Mouse (Mus musculus) gastrocnemius, postnatal 14 days (tissue): ENCODE results near the gene Wdfy1. TPM values are rescaled to one million over a fixed set of nuclear protein-coding genes. Genes with fewer than 3 reads are reported as not detected.

Source experiments
- DNase-seq: peaks from one replicate; pipeline ENCODE4 v3.0.0; 2021; ENCODE audit warnings: mixed read lengths
- intact Hi-C: fragments of 180-260 bp; cut with DNase I; formaldehyde crosslinking; loops from one replicate; pipeline ENCODE4 v1.15.1; 2025; ENCODE audit warnings: low total_unique reads
- total RNA-seq, 2 experiments: library from RNA; stranded (reverse); gene quantifications; 2 replicates each; pipeline ENCODE4 v1.2.3; 2021

Wdfy1 gene
- total RNA-seq, 2 experiments from 2014 or later: 10.5 to 13.5 TPM

- intact Hi-C loops: no loop called here
- DNase-seq: no peak
These were observed 100.2 kb downstream of the Wdfy1 start for GRCm38 (mm10) chr1:79675716-79676115.

DNA sequence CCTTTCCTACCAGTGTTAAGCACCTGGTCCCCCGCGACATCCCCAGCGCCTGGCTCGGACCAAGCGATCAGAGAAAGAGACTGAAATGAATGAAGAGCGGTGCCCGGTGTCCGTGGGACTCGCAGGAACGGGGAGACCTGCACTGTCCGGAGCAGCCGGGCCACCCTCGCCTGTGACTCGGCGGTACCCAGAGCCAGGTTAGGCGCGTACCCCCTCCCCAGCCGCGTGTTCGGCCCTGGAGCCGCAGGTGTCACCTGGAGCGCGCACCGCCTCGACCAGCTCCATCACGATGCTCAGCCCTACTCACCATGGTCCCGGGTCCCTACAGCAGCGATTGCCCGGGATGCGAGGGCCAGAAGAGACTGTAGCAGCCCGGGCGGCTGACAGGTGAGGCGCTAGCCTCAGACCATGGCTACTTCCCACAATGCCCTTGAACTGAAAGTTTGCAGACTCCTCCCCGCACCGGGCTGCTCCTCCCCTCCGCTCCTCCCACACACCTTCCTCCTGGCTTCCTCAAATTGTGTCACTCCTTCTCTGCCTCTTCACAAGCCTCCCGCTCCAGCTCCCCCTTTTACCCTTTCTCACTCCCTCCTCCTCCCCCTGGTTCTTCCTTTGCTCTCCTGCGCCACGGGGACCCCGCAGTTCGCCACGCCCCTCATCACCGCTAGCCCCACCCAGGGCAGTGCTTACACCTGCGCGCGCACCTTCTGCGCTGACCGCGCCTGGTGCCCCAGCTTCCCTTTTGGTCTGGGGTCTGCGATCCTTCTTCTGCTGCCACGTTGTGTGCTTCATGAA is 104.2 kb downstream of the Wdfy1 start, which contains the start of gene Ap1s3:
TSS of gene Ap1s3 (minus strand) at position 430 of the 795 bp plus-strand sequence.
- intact Hi-C loops: no loop called here
- DNase-seq: no peak

- DNase-seq: no peak
- intact Hi-C loops: no loop called here
These were observed 104.8 kb downstream of the Wdfy1 start for GRCm38 (mm10) chr1:79671196-79671542.

- no peak for DNase-seq
- intact Hi-C loops: no loop called here
These were observed 106.4 kb downstream of the Wdfy1 start for GRCm38 (mm10) chr1:79669419-79669974.

DNA sequence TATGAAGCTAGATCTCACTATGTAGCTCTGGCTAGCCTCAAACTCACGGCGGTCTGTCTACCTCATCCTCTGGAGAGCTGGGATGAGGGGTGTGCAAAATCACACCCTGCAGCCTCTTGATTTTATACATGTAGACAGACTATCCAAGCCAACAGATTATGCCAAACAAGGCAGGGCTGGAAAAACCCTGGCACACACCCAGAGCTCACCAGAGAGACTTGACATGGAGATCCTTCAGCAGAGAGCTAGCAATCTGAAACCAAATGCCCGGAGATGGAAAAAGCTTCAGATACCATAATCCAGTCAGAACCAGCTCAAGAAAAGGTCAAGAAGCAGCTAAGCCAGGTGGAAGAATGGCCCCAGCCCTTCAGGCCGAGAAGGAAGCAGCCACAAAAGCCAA is 111.0 kb downstream of the Wdfy1 start:
- no peak for DNase-seq
- intact Hi-C loops: no loop called here

GRCm38 (mm10) chr1:79659598-79659997 is 116.3 kb downstream of the Wdfy1 start:
- intact Hi-C loops: no loop called here
- no peak for DNase-seq

GRCm38 (mm10) chr1:79657411-79657810 is 118.5 kb downstream of the Wdfy1 start:
- intact Hi-C loops: no loop called here
- no peak for DNase-seq

DNA sequence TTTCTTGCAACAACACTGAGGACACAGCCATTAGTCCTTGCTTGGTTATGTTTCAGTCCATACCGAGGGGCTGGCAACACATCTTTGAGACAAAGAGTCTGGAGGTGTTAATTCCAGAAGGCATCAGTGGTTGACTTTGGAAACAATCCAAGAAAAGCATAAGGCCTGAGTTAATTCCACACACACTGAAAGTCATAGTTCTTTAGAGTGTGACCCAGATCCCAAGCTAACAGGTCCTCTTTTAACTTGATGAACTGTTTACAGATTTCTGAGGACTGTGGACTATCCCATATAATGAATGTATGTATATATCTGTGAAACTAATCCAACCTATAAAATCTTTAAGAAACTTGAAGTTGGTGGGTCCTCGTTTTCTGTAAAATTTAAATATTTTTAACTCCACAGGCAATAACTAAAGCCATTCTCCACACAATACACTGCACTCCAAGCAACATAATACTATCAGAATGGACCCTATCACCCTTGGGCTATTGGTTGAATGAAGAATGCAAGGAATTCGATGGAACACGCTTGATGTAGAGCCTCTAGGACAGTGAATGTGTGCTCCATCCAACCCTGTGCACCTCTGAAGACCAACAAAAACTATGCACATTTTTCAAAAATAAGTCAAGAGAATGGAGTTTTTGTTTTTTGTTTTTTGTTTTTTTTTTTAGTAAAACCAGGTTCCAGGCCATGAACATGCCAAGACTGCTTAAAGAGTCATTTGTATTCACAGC is 120.0 kb downstream of the Wdfy1 start:
- DNase-seq: no peak
- intact Hi-C loops: no loop called here

DNA sequence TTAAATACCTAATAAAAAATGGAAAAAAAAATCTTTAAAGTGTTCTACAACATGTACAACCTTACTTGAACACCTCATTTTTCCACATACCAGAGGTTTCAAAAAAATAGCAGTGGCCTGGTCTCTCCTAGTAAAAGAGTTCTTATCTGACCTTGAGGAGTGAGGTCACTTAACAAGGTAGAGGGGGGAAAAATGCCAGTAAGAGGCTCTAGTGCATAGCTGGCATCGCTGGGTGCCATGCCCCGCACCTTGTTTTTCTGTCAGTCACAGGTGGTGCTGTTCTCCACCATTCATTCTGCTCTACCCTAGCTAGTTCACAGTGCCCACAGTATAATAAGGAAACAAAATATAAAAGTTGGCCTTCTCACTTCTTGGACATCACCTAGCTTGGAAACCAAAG is 121.0 kb downstream of the Wdfy1 start:
- intact Hi-C loops: no loop called here
- no peak for DNase-seq

Other genes with a start within 250 kb of the Wdfy1 start
- gene Ap1s3, start 104.2 kb downstream of the Wdfy1 start, total RNA-seq: under 1 TPM in 1 of 2 experiments, not detected in 1; 0.16 TPM
- gene Mrpl44, start 125 bp downstream of the Wdfy1 start, total RNA-seq: 10 to 100 TPM; 35.5 to 36.4 TPM
- 10 to 100 TPM; 41.6 to 45.5 TPM for gene Serpine2, start 85.0 kb upstream of the Wdfy1 start, total RNA-seq